Mouse (Mus musculus): ENCODE measurements around the gene Cypt1. TPM values are rescaled to one million over a fixed set of nuclear protein-coding genes. Genes with fewer than 3 reads are reported as not detected.

Cypt1 gene
- not detected in 2 replicates for polyA plus RNA-seq (2012; rRNA removed)

DNA sequence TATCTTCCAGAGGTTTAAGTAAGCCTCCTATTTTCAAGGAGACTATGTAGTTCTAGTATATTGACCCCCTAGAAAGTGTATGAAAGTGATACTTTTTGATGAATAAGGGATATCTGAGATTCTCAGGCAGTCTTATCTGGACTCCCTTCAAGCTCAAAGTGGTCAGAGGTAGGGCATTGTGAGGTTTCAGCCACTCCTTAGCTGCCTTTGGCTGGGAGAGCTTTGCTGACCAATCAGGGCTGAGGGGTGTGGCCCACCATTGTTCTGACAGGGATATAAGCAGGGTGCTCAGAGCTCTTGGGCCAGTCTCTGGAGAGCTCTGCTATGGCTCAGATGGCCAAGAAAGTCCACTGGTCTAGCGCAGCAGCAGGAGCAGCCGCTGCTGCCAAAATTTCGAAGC is at the start of gene Cypt1:
TSS of gene Cypt1 (plus strand) at position 301 of the 400 bp plus-strand sequence.

Other genes with a start within 250 kb of the Cypt1 start
- gene Maoa, start 96.8 kb downstream of the Cypt1 start, polyA plus RNA-seq (2012; rRNA removed), result 3.4 and 3.6 TPM in 2 replicates